1 mouse cellular context compared by ENCODE assay signal in genomic region chr11:51593368-51593767, GRCm38 (mm10).
TF ChIP-seq lines count a peak whose summit lies in the region.

No protein-coding gene starts in this region.

TF ChIP-seq in myocyte, 11 proteins besides CTCF, POLR2A, EP300 and RAD21:
- TF ChIP-seq E2F4 (IDR thresholded peaks at IDR 0.05; ENCODE audit: insufficient read depth), result no peak
- no peak for TF ChIP-seq MAX (IDR thresholded peaks at IDR 0.05; ENCODE audit: low read depth)
- TF ChIP-seq MYOD1 (IDR thresholded peaks at IDR 0.05; ENCODE audit: control insufficient read depth in 1 of 3, insufficient read length in 2 of 3, low read depth in 2 of 3), result no peak
- no peak for TF ChIP-seq USF1 (IDR thresholded peaks at IDR 0.05; ENCODE audit: low read depth)
- TF ChIP-seq CEBPB (IDR thresholded peaks at IDR 0.05; ENCODE audit: insufficient read depth, poor library complexity, severe bottlenecking), result no peak
- no peak for TF ChIP-seq TCF12 (IDR thresholded peaks at IDR 0.05; ENCODE audit: insufficient read depth, poor library complexity, severe bottlenecking)
- peak; percentile 71 for TF ChIP-seq POLR2AphosphoS2 (IDR thresholded peaks at IDR 0.05; ENCODE audit: insufficient read length, low read depth)
- TF ChIP-seq MYOG (IDR thresholded peaks at IDR 0.05; ENCODE audit: control insufficient read depth in 1 of 3, insufficient read depth in 1 of 3, insufficient read length in 2 of 3, low read depth in 2 of 3), result no peak
